Mouse (Mus musculus): ENCODE measurements around the gene Parp4. TPM values are rescaled to one million over a fixed set of nuclear protein-coding genes. Genes with fewer than 3 reads are reported as not detected.

The Parp4 gene
- 4.6 TPM for polyA plus RNA-seq (2012; fragmentation: generic; extraction: Trizol)
- long read RNA-seq, experiment 1, partial matches to known transcripts, result 0 of 1 reads
- long read RNA-seq, experiment 1, other reads (novel, unspliced or antisense), result 1 of 1 reads
- long read RNA-seq, experiment 2, partial matches to known transcripts, result 17 of 20 reads
- long read RNA-seq, experiment 2, other reads (novel, unspliced or antisense), result 3 of 20 reads

- TF ChIP-seq CTCF (IDR thresholded peaks at IDR 0.05; ENCODE audit: control insufficient read depth, insufficient read depth, insufficient read length) (no peak), FOSL1 (IDR thresholded peaks at IDR 0.05; ENCODE audit: insufficient read depth, low read length, poor library complexity, severe bottlenecking) (no peak), USF1 (IDR thresholded peaks at IDR 0.05; ENCODE audit: low read depth) (no peak), MAX (IDR thresholded peaks at IDR 0.05) (no peak), MYOG (IDR thresholded peaks at IDR 0.05; ENCODE audit: control insufficient read depth, extremely low read depth, insufficient read length) (no peak), CEBPB (IDR thresholded peaks at IDR 0.05; ENCODE audit: low read depth) (no peak), MYOD1 (IDR thresholded peaks at IDR 0.05; ENCODE audit: control insufficient read depth, insufficient read length, low read depth) (no peak)
- Histone ChIP-seq H3K36me3 (ENCODE audit: control insufficient read depth, insufficient read depth) (no peaks in the 10 kb centered on the region), H3K79me2 (ENCODE audit: control insufficient read depth, insufficient read depth) (peaks cover 9% of the 10 kb centered on the region), H3ac (ENCODE audit: control insufficient read depth, insufficient read length, low read depth) (peak within 1 kb of the TSS; percentile 75), H3K4me3 (ENCODE audit: insufficient read depth, poor library complexity, severe bottlenecking) (peak within 1 kb of the TSS; percentile 72), H3K27me3 (ENCODE audit: control insufficient read depth, insufficient read depth, insufficient read length) (no peaks in the 10 kb centered on the region), H3K79me3 (ENCODE audit: low read depth) (peaks cover 1% of the 10 kb centered on the region)
These were observed at the start of gene Parp4, which contains the start of gene Cenpj for GRCm38 (mm10) chr14:56575416-56575815. TSS of gene Parp4 (plus strand) at chr14:56575619. TSS of gene Cenpj (minus strand) at chr14:56575425.

GRCm38 (mm10) chr14:56530788-56531187 is 44.6 kb upstream of the Parp4 start:
- TF ChIP-seq MYOD1 (IDR thresholded peaks at IDR 0.05; ENCODE audit: control insufficient read depth, insufficient read length, low read depth) (no peak), CEBPB (IDR thresholded peaks at IDR 0.05; ENCODE audit: low read depth) (no peak), FOSL1 (IDR thresholded peaks at IDR 0.05; ENCODE audit: insufficient read depth, low read length, poor library complexity, severe bottlenecking) (no peak), CTCF (IDR thresholded peaks at IDR 0.05; ENCODE audit: control insufficient read depth, insufficient read depth, insufficient read length) (no peak), MAX (IDR thresholded peaks at IDR 0.05) (no peak), USF1 (IDR thresholded peaks at IDR 0.05; ENCODE audit: low read depth) (no peak), MYOG (IDR thresholded peaks at IDR 0.05; ENCODE audit: control insufficient read depth, extremely low read depth, insufficient read length) (no peak)
- no peaks in the 10 kb centered on the region for H3K79me2 ChIP-seq (ENCODE audit: control insufficient read depth, insufficient read depth)
- no peaks in the 10 kb centered on the region for H3K79me3 ChIP-seq (ENCODE audit: low read depth)
- H3K4me3 ChIP-seq (ENCODE audit: insufficient read depth, poor library complexity, severe bottlenecking), result no peak overlapping the region
- no peak overlapping the region for H3ac ChIP-seq (ENCODE audit: control insufficient read depth, insufficient read length, low read depth)
- H3K36me3 ChIP-seq (ENCODE audit: control insufficient read depth, insufficient read depth), result peaks cover 23% of the 10 kb centered on the region
- no peaks in the 10 kb centered on the region for H3K27me3 ChIP-seq (ENCODE audit: control insufficient read depth, insufficient read depth, insufficient read length)

- Histone ChIP-seq H3K4me3 (ENCODE audit: insufficient read depth, poor library complexity, severe bottlenecking) (no peak overlapping the region), H3K79me2 (ENCODE audit: control insufficient read depth, insufficient read depth) (no peaks in the 10 kb centered on the region), H3K36me3 (ENCODE audit: control insufficient read depth, insufficient read depth) (peaks cover 7% of the 10 kb centered on the region), H3ac (ENCODE audit: control insufficient read depth, insufficient read length, low read depth) (no peak overlapping the region), H3K27me3 (ENCODE audit: control insufficient read depth, insufficient read depth, insufficient read length) (no peaks in the 10 kb centered on the region), H3K79me3 (ENCODE audit: low read depth) (no peaks in the 10 kb centered on the region)
- TF ChIP-seq CEBPB (IDR thresholded peaks at IDR 0.05; ENCODE audit: low read depth), result no peak
- no peak for TF ChIP-seq MYOG (IDR thresholded peaks at IDR 0.05; ENCODE audit: control insufficient read depth, extremely low read depth, insufficient read length)
- no peak for TF ChIP-seq FOSL1 (IDR thresholded peaks at IDR 0.05; ENCODE audit: insufficient read depth, low read length, poor library complexity, severe bottlenecking)
- no peak for TF ChIP-seq MYOD1 (IDR thresholded peaks at IDR 0.05; ENCODE audit: control insufficient read depth, insufficient read length, low read depth)
- TF ChIP-seq USF1 (IDR thresholded peaks at IDR 0.05; ENCODE audit: low read depth), result no peak
- no peak for TF ChIP-seq CTCF (IDR thresholded peaks at IDR 0.05; ENCODE audit: control insufficient read depth, insufficient read depth, insufficient read length)
- no peak for TF ChIP-seq MAX (IDR thresholded peaks at IDR 0.05)
These were observed 30.5 kb upstream of the Parp4 start for GRCm38 (mm10) chr14:56544946-56545345.

GRCm38 (mm10) chr14:56545491-56545890 is 29.9 kb upstream of the Parp4 start:
- H3K27me3 ChIP-seq (ENCODE audit: control insufficient read depth, insufficient read depth, insufficient read length), result no peaks in the 10 kb centered on the region
- no peak overlapping the region for H3K4me3 ChIP-seq (ENCODE audit: insufficient read depth, poor library complexity, severe bottlenecking)
- H3ac ChIP-seq (ENCODE audit: control insufficient read depth, insufficient read length, low read depth), result no peak overlapping the region
- H3K36me3 ChIP-seq (ENCODE audit: control insufficient read depth, insufficient read depth), result peaks cover 7% of the 10 kb centered on the region
- TF ChIP-seq MYOG (IDR thresholded peaks at IDR 0.05; ENCODE audit: control insufficient read depth, extremely low read depth, insufficient read length), result no peak
- TF ChIP-seq CEBPB (IDR thresholded peaks at IDR 0.05; ENCODE audit: low read depth), result no peak
- no peak for TF ChIP-seq USF1 (IDR thresholded peaks at IDR 0.05; ENCODE audit: low read depth)
- TF ChIP-seq MYOD1 (IDR thresholded peaks at IDR 0.05; ENCODE audit: control insufficient read depth, insufficient read length, low read depth), result no peak
- TF ChIP-seq CTCF (IDR thresholded peaks at IDR 0.05; ENCODE audit: control insufficient read depth, insufficient read depth, insufficient read length), result no peak
- TF ChIP-seq MAX (IDR thresholded peaks at IDR 0.05), result no peak
- TF ChIP-seq FOSL1 (IDR thresholded peaks at IDR 0.05; ENCODE audit: insufficient read depth, low read length, poor library complexity, severe bottlenecking), result no peak
- no peaks in the 10 kb centered on the region for H3K79me3 ChIP-seq (ENCODE audit: low read depth)
- H3K79me2 ChIP-seq (ENCODE audit: control insufficient read depth, insufficient read depth), result no peaks in the 10 kb centered on the region

- Histone ChIP-seq H3K79me3 (ENCODE audit: low read depth) (no peaks in the 10 kb centered on the region), H3K36me3 (ENCODE audit: control insufficient read depth, insufficient read depth) (peaks cover 15% of the 10 kb centered on the region), H3K4me3 (ENCODE audit: insufficient read depth, poor library complexity, severe bottlenecking) (no peak overlapping the region), H3K79me2 (ENCODE audit: control insufficient read depth, insufficient read depth) (no peaks in the 10 kb centered on the region), H3ac (ENCODE audit: control insufficient read depth, insufficient read length, low read depth) (no peak overlapping the region), H3K27me3 (ENCODE audit: control insufficient read depth, insufficient read depth, insufficient read length) (no peaks in the 10 kb centered on the region)
- no peak for TF ChIP-seq CTCF (IDR thresholded peaks at IDR 0.05; ENCODE audit: control insufficient read depth, insufficient read depth, insufficient read length)
- TF ChIP-seq MYOD1 (IDR thresholded peaks at IDR 0.05; ENCODE audit: control insufficient read depth, insufficient read length, low read depth), result no peak
- no peak for TF ChIP-seq MAX (IDR thresholded peaks at IDR 0.05)
- TF ChIP-seq MYOG (IDR thresholded peaks at IDR 0.05; ENCODE audit: control insufficient read depth, extremely low read depth, insufficient read length), result no peak
- TF ChIP-seq FOSL1 (IDR thresholded peaks at IDR 0.05; ENCODE audit: insufficient read depth, low read length, poor library complexity, severe bottlenecking), result no peak
- TF ChIP-seq CEBPB (IDR thresholded peaks at IDR 0.05; ENCODE audit: low read depth), result no peak
- TF ChIP-seq USF1 (IDR thresholded peaks at IDR 0.05; ENCODE audit: low read depth), result no peak
These were observed 24.5 kb upstream of the Parp4 start for GRCm38 (mm10) chr14:56550960-56551359.
